Mouse (Mus musculus) CH12.LX (cell line): Measurements from ENCODE around the gene Nnat. TPM values are rescaled to one million over a fixed set of nuclear protein-coding genes. Genes with fewer than 3 reads are reported as not detected.

Experiments
- DNase-seq: peaks from one replicate; pipeline ENCODE4 v3.0.0-alpha.2; 2013; ENCODE audit errors: extremely low read depth
- H3K27ac ChIP-seq: 2 replicates; pipeline ENCODE4 v1.5.1; 2012; ENCODE audit warnings: low read depth, mild to moderate bottlenecking, control low read depth, moderate library complexity; ENCODE audit not compliant: insufficient read depth
- H3K27me3 ChIP-seq: replicated peaks from 2 replicates; pipeline ENCODE3; 2012; ENCODE audit warnings: inconsistent platforms
- H3K36me3 ChIP-seq, 2 experiments: replicated peaks in 1 of 2; 2 replicates each; pipeline versions ENCODE3 to v1.6.1; 2012; ENCODE audit warnings: inconsistent platforms in 1 of 2, low read length in 1 of 2, mild to moderate bottlenecking in 1 of 2, mixed read lengths in 1 of 2, moderate library complexity in 1 of 2; ENCODE audit not compliant: control insufficient read depth in 1 of 2, insufficient read depth in 1 of 2
- H3K4me1 ChIP-seq, 2 experiments: 2 replicates each; pipeline ENCODE4 v1.6.1; 2012; ENCODE audit warnings: inconsistent platforms in 1 of 2, moderate library complexity in 1 of 2; ENCODE audit not compliant: insufficient read depth in 2 of 2, control insufficient read depth in 1 of 2
- H3K4me2 ChIP-seq: 2 replicates; pipeline ENCODE4 v1.6.1; 2012; ENCODE audit warnings: low read depth, mild to moderate bottlenecking, control low read depth; ENCODE audit not compliant: poor library complexity, insufficient read depth, severe bottlenecking
- H3K4me3 ChIP-seq, 3 experiments: fragments of 150-350 bp in 1 of 3; sonication (generic) in 1 of 3; replicated peaks in 1 of 3; 2 replicates each; pipeline versions ENCODE3 to v1.5.1; 2011 to 2012; ENCODE audit warnings: low read depth in 2 of 3, low read length in 2 of 3, mild to moderate bottlenecking in 2 of 3, moderate library complexity in 2 of 3, control low read depth in 1 of 3, improper control_type of control experiment in 1 of 3, inconsistent platforms in 1 of 3, mixed read lengths in 1 of 3; ENCODE audit not compliant: poor library complexity in 1 of 3
- H3K79me2 ChIP-seq: replicated peaks from 2 replicates; pipeline ENCODE4 v1.6.1; 2012; ENCODE audit warnings: mild to moderate bottlenecking, moderate library complexity; ENCODE audit not compliant: control insufficient read depth, poor library complexity, insufficient read depth, severe bottlenecking; ENCODE audit errors: extremely low read depth
- H3K9ac ChIP-seq: 2 replicates; pipeline ENCODE4 v1.6.1; 2012; ENCODE audit warnings: low read depth, mild to moderate bottlenecking, control low read depth, moderate library complexity; ENCODE audit not compliant: insufficient read depth
- H3K9me3 ChIP-seq: replicated peaks from 2 replicates; pipeline ENCODE3; 2012; ENCODE audit warnings: low read length, inconsistent platforms, mixed read lengths
- CHD2 ChIP-seq: IDR thresholded peaks from 2 replicates; pipeline ENCODE4 v1.6.1; 2011; ENCODE audit warnings: low read length, improper control_type of control experiment
- ELF1 ChIP-seq: IDR thresholded peaks from 2 replicates; pipeline ENCODE4 v1.6.1; 2014; ENCODE audit warnings: low read depth, mild to moderate bottlenecking, inconsistent platforms, low read length, improper control_type of control experiment
- EP300 ChIP-seq: IDR thresholded peaks from 2 replicates; pipeline ENCODE4 v1.6.1; 2011; ENCODE audit warnings: low read length, improper control_type of control experiment
- HCFC1 ChIP-seq: IDR thresholded peaks from 2 replicates; pipeline ENCODE4 v1.6.1; 2012; ENCODE audit warnings: low read depth, mild to moderate bottlenecking, inconsistent platforms, low read length, improper control_type of control experiment
- JUN ChIP-seq: IDR thresholded peaks from 2 replicates; pipeline ENCODE4 v1.6.1; 2011; ENCODE audit warnings: low read depth, mild to moderate bottlenecking, low read length, improper control_type of control experiment, moderate library complexity; ENCODE audit not compliant: insufficient read depth
- MAX ChIP-seq: IDR thresholded peaks from 2 replicates; pipeline ENCODE4 v1.6.1; 2011; ENCODE audit warnings: low read length, improper control_type of control experiment
- MEF2A ChIP-seq: IDR thresholded peaks from 2 replicates; pipeline ENCODE4 v1.6.1; 2014; ENCODE audit warnings: low read depth, mild to moderate bottlenecking, inconsistent platforms, low read length, improper control_type of control experiment, borderline replicate concordance
- MXI1 ChIP-seq: IDR thresholded peaks from 2 replicates; pipeline ENCODE4 v1.6.1; 2011; ENCODE audit warnings: mild to moderate bottlenecking, low read depth, low read length, improper control_type of control experiment
- POLR2A ChIP-seq: IDR thresholded peaks from 2 replicates; pipeline ENCODE4 v1.6.1; 2011; ENCODE audit warnings: low read depth, mild to moderate bottlenecking, improper control_type of control experiment, low read length
- RCOR1 ChIP-seq: conservative IDR thresholded peaks from 2 replicates; pipeline ENCODE4 v1.6.1; 2012; ENCODE audit warnings: low read depth, mild to moderate bottlenecking, inconsistent platforms, low read length, improper control_type of control experiment
- UBTF ChIP-seq: IDR thresholded peaks from 2 replicates; pipeline ENCODE4 v1.6.1; 2012; ENCODE audit warnings: low read depth, mild to moderate bottlenecking, inconsistent platforms, low read length, improper control_type of control experiment, moderate library complexity
- ZNF384 ChIP-seq: IDR thresholded peaks from 2 replicates; pipeline ENCODE4 v1.6.1; 2012; ENCODE audit warnings: low read depth, low read length, improper control_type of control experiment, inconsistent platforms
- dilution Hi-C: fragments of 300-500 bp; cut with MboI; formaldehyde crosslinking; loops from 2 replicates; pipeline ENCODE4 v1.14.3; 2020; ENCODE audit warnings: low sequenced_read_pairs; ENCODE audit not compliant: extremely low pct_unique_long_range_greater_than_20kb, extremely low pct_ligation_motif_present
- in situ Hi-C: fragments of 300-500 bp; cut with MboI; formaldehyde crosslinking; loops from 3 replicates; pipeline ENCODE4 v1.14.3; 2019; ENCODE audit warnings: low sequenced_read_pairs, low pct_ligation_motif_present, low pct_unique_long_range_greater_than_20kb, mixed read lengths
- polyA plus RNA-seq: library from polyadenylated mRNA; unstranded; fragments of >175 nt; gene quantifications from 2 replicates; pipeline ENCODE4 v1.2.1, GENCODE M21; 2012; ENCODE audit warnings: low read depth; ENCODE audit not compliant: insufficient read length
- total RNA-seq, 2 experiments: library from RNA; depleted of rRNA; stranded (reverse); fragments of 300-350 nt in 1 of 2; fragments of >200 nt in 1 of 2; gene quantifications; 2 replicates each; pipeline ENCODE4 v1.2.3; 2012 to 2014

The Nnat gene
- total and polyA plus RNA-seq, 3 experiments = 0.76 to 0.84 TPM; not detected in 1

DNA sequence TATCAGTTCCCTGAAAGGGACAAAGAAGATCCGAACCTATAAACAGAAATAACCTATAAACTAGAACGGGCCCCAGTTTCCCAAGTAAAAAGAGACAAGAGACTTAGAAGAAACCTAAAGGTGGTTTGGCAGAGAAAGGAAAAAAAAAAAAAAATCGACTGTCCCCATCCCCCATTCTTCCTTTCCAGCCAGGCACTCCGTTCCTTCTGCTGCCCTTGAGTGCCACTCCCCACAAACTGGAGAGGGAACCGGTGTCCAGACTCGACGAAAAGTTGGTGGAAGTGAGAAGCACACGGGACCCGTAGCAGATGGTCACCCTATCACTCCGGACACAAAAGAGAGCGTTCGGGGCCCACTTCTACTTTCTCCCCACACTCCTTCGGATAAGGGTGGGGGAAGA, 5.6 kb downstream of the Nnat start:
- in situ Hi-C loops = loop anchor here (5.0 to 25.0 kb wide), 2 partner anchors 83 to 428 kb away; partner anchors contain the start of gene Samhd1
- TF ChIP-seq MXI1 (no peak), UBTF (no peak), ZNF384 (peak; percentile 84), HCFC1 (no peak), CHD2 (0 out of 2 replicates have a peak, but pooled peaks have one; percentile 23), JUN (no peak), EP300 (no peak), ELF1 (no peak), RCOR1 (no peak), MAX (no peak), POLR2A (no peak)
- peak overlapping the region; percentile 98 for H3K9ac ChIP-seq
- peaks cover 7 to 21% of the 10 kb centered on the region in 2 experiments for H3K36me3 ChIP-seq
- DNase-seq = no peak
- peaks cover 8% of the 10 kb centered on the region for H3K9me3 ChIP-seq
- peaks cover 0 to 32% of the 10 kb centered on the region in 2 experiments; a peak in 2 of 4 replicates for H3K4me1 ChIP-seq
- H3K4me3 ChIP-seq = peak overlapping the region; percentile 69 to 100 (median 100)
- H3K27me3 ChIP-seq = peaks cover 5% of the 10 kb centered on the region
- H3K79me2 ChIP-seq = peaks cover 18% of the 10 kb centered on the region
- dilution Hi-C loops = no loop called here
- peak overlapping the region; percentile 90 for H3K4me2 ChIP-seq
- H3K27ac ChIP-seq = no peak overlapping the region

DNA sequence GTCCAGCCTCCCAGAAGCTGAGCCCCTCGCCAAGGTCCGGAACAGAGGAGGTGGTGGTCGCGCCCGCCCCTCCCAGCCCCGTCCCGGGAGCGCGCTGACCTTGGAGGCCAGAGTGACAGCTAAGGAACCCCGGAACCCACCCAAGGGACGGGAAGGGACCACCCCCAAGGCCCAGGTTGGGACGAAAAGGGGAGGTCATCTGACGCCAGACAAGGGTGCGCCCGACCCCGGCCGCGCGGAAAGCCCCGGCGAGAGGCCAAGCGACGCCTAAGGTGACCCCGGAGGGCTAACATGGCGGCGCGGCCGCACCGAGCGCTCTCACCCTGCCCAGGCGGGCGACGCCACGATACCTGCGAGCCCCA, 6.0 kb downstream of the Nnat start:
- H3K36me3 ChIP-seq = peaks cover 7 to 20% of the 10 kb centered on the region in 2 experiments
- DNase-seq = no peak
- peak overlapping the region; percentile 95; the same call in 1 of the 2 replicates for H3K27ac ChIP-seq
- peak overlapping the region; percentile 98 for H3K9ac ChIP-seq
- H3K9me3 ChIP-seq = peaks cover 7% of the 10 kb centered on the region
- in situ Hi-C loops (loop anchor here (5.0 to 25.0 kb wide), 2 partner anchors 84 to 429 kb away; partner anchors contain the start of gene Samhd1), dilution Hi-C loops (no loop called here)
- peak overlapping the region; percentile 69 to 100 (median 100) for H3K4me3 ChIP-seq
- H3K4me2 ChIP-seq = peak overlapping the region; percentile 90
- H3K4me1 ChIP-seq = peaks cover 0 to 32% of the 10 kb centered on the region in 2 experiments; a peak in 2 of 4 replicates
- H3K79me2 ChIP-seq = peaks cover 17% of the 10 kb centered on the region
- TF ChIP-seq MXI1 = peak; percentile 4; the same call in 1 of the 2 replicates
- TF ChIP-seq MEF2A = no peak
- H3K27me3 ChIP-seq = peaks cover 5% of the 10 kb centered on the region
